Mouse (Mus musculus): Measurements from ENCODE around the gene Gm10277. TPM values are rescaled to one million over a fixed set of nuclear protein-coding genes. Genes with fewer than 3 reads are reported as not detected.

Gene Gm10277
- polyA plus RNA-seq, 1 experiment from 2014 or later: 0.53 TPM

DNA sequence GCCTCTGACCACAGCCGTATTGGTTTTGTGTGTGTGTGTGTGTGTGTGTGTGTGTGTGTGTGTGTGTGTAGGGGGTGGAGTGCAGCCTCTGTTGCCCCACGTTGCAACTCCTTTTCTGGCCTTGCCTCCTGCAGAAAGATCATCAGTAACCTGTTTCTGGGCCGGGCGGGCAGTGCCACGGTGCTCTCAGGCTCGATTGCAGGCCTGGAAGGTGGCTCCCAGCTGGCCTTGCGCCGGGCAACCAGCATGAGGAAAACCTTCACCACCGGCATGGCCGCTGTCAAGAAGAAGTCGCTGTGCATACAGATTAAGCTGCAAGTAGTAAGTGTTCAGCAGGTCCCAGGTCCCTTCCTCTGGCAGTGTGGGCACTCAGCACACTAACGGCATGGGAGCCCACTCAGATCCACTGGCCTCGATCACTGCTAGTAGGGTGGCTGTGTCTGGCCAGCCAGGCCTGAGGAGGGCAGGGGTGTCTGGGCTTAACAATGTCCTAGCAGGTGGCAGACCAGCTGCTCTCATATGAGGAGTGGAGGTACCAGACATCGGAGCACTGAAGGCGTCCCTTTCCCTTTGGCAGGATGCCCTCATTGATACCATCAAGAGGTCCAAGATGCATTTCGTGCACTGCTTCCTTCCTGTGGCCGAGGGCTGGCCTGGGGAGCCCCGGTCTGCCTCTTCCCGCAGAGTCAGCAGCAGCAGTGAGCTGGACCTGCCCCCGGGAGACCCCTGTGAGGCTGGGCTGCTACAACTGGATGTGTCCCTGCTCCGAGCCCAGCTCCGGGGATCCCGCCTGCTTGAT, 41.7 kb upstream of the Gm10277 start:
- TF ChIP-seq CTCF (IDR thresholded peaks at IDR 0.05; ENCODE audit: low read depth): no peak
- no peaks in the 10 kb centered on the region for H3K4me1 ChIP-seq (replicated peaks; ENCODE audit: control insufficient read depth, insufficient read depth, low read length)
- H3K4me3 ChIP-seq (ENCODE audit: low read depth, low read length): no peak overlapping the region
- 82% methylated on average over 22 of the region's 23 CpGs for WGBS
- no peak overlapping the region for H3K9ac ChIP-seq (ENCODE audit: low read depth, low read length)
- no peak overlapping the region for H3K4me2 ChIP-seq (replicated peaks; ENCODE audit: low read depth)
- no peaks in the 10 kb centered on the region for H3K9me3 ChIP-seq (ENCODE audit: control insufficient read depth)
- H3K27me3 ChIP-seq (replicated peaks; ENCODE audit: control insufficient read depth, insufficient read depth, low read length): no peaks in the 10 kb centered on the region
- ATAC-seq: no peak
- H3K36me3 ChIP-seq (ENCODE audit: control insufficient read depth, insufficient read depth): peaks cover 78% of the 10 kb centered on the region
- H3K27ac ChIP-seq (ENCODE audit: low read depth, low read length): no peak overlapping the region

DNA sequence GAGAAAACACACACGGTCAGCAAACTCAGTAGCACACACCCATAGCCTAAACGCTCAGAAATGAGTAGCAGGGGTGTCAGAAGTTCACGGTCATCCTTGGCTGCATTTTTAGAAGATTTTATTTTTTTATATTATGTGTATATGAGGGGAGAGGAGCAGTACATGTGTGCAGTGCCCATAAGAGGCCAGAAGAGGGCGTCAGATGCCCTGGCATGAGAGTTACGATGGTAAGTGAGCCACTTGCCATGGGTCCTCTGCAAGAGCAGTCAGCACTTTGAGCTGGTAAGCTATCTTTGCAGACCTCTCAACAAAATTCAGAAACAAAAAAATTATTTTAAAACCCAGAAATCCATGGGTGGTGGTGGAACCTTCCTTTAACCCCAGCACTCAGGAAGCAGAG, 40.6 kb upstream of the Gm10277 start:
- H3K27me3 ChIP-seq (replicated peaks; ENCODE audit: control insufficient read depth, insufficient read depth, low read length): no peaks in the 10 kb centered on the region
- no peak overlapping the region for H3K4me2 ChIP-seq (replicated peaks; ENCODE audit: low read depth)
- H3K9me3 ChIP-seq (ENCODE audit: control insufficient read depth): no peaks in the 10 kb centered on the region
- H3K9ac ChIP-seq (ENCODE audit: low read depth, low read length): no peak overlapping the region
- peak; percentile 41 for TF ChIP-seq CTCF (IDR thresholded peaks at IDR 0.05; ENCODE audit: low read depth)
- H3K4me1 ChIP-seq (replicated peaks; ENCODE audit: control insufficient read depth, insufficient read depth, low read length): no peaks in the 10 kb centered on the region
- H3K27ac ChIP-seq (ENCODE audit: low read depth, low read length): no peak overlapping the region
- H3K36me3 ChIP-seq (ENCODE audit: control insufficient read depth, insufficient read depth): peaks cover 82% of the 10 kb centered on the region
- no peak for ATAC-seq
- H3K4me3 ChIP-seq (ENCODE audit: low read depth, low read length): no peak overlapping the region
- WGBS: 91% methylated on average over 5 of the region's 5 CpGs

DNA sequence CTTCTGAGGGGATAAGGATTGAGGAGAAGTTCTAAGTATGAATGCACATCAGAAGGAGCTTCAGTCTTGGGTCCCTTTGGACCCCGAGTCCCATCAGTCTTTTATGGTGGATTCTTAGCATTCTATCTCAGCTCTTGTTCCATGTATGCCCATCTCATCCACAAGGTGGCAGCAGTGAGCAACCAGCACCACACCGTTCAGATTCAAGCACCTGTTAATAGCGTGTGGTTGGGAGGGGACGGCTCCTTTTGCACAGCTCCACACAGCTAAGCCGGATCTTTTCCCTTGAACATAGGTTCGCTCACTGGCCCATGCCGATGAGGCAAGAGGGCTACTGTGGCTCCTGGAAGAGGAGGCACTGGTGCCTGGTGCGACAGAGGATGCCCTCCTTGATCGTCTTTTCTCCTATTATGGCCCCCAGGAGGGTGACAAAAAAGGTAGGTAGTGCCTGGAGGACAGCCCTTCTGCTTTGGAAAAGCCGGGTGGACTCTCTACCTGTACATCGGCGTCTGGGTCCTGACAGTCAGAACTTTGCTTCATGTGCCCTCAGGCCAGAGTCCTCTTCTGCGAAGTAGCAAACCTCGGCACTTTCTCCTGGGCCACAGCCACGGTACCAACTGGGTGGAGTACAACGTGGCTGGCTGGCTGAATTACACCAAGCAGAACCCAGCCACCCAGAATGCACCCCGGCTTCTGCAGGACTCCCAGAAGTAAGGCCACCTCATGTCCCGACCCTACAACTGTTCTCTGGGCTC, 39.9 kb upstream of the Gm10277 start:
- TF ChIP-seq CTCF (IDR thresholded peaks at IDR 0.05; ENCODE audit: low read depth): peak; percentile 99
- H3K27me3 ChIP-seq (replicated peaks; ENCODE audit: control insufficient read depth, insufficient read depth, low read length): no peaks in the 10 kb centered on the region
- no peaks in the 10 kb centered on the region for H3K4me1 ChIP-seq (replicated peaks; ENCODE audit: control insufficient read depth, insufficient read depth, low read length)
- no peak overlapping the region for H3K4me3 ChIP-seq (ENCODE audit: low read depth, low read length)
- H3K36me3 ChIP-seq (ENCODE audit: control insufficient read depth, insufficient read depth): peaks cover 77% of the 10 kb centered on the region
- H3K4me2 ChIP-seq (replicated peaks; ENCODE audit: low read depth): no peak overlapping the region
- H3K9ac ChIP-seq (ENCODE audit: low read depth, low read length): no peak overlapping the region
- peak; percentile 47 for ATAC-seq
- H3K27ac ChIP-seq (ENCODE audit: low read depth, low read length): no peak overlapping the region
- no peaks in the 10 kb centered on the region for H3K9me3 ChIP-seq (ENCODE audit: control insufficient read depth)
- WGBS: 50% methylated on average over 18 of the region's 18 CpGs

DNA sequence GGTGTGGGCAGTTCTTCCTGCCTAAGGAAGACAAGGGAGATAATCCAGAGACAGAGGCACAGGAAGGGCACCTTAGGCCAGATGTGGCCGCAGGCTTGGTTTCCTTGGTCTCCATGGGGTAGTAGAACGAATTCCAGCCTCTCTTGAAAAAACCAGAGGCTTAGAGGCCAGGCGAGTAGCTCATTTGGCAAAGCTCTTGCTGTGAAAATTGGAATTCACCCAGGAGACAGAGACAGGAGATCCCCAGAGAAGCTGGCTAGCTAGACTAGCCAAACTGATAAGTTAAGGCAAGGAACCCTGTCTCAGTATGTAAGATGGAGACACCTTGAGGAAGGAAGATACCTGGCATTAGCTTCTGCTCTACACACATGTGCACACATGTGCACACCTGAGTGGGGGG, 38.8 kb upstream of the Gm10277 start:
- H3K27me3 ChIP-seq (replicated peaks; ENCODE audit: control insufficient read depth, insufficient read depth, low read length): no peaks in the 10 kb centered on the region
- H3K4me2 ChIP-seq (replicated peaks; ENCODE audit: low read depth): no peak overlapping the region
- no peak overlapping the region for H3K27ac ChIP-seq (ENCODE audit: low read depth, low read length)
- no peaks in the 10 kb centered on the region for H3K4me1 ChIP-seq (replicated peaks; ENCODE audit: control insufficient read depth, insufficient read depth, low read length)
- TF ChIP-seq CTCF (IDR thresholded peaks at IDR 0.05; ENCODE audit: low read depth): no peak
- H3K36me3 ChIP-seq (ENCODE audit: control insufficient read depth, insufficient read depth): peaks cover 79% of the 10 kb centered on the region
- H3K4me3 ChIP-seq (ENCODE audit: low read depth, low read length): no peak overlapping the region
- ATAC-seq: no peak
- WGBS: 78% methylated on average over 3 of the region's 3 CpGs
- no peak overlapping the region for H3K9ac ChIP-seq (ENCODE audit: low read depth, low read length)
- H3K9me3 ChIP-seq (ENCODE audit: control insufficient read depth): no peaks in the 10 kb centered on the region

DNA sequence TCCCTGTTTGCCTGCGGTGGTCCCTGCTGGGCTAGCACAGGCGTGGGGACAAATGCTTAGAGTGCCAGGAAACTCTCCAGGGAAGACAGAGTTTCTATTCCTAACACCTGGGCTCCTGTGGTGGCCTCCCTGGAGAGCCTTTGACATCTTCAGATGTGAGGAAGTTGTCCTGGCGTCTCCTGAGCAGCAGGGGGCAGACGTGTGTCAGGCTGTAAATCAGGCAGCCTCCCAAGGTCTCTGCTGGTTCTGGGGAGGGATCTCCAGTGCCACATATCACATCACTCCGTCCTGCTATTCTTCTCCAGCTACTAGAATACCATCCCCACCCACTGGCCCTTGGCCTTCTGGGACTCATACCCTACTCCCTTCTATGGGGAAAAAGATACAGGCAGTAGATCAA, 38.3 kb upstream of the Gm10277 start:
- no peak overlapping the region for H3K4me3 ChIP-seq (ENCODE audit: low read depth, low read length)
- no peak overlapping the region for H3K4me2 ChIP-seq (replicated peaks; ENCODE audit: low read depth)
- 8% methylated on average over 5 of the region's 5 CpGs for WGBS
- peak; percentile 86 for TF ChIP-seq CTCF (IDR thresholded peaks at IDR 0.05; ENCODE audit: low read depth)
- H3K36me3 ChIP-seq (ENCODE audit: control insufficient read depth, insufficient read depth): peaks cover 80% of the 10 kb centered on the region
- H3K27me3 ChIP-seq (replicated peaks; ENCODE audit: control insufficient read depth, insufficient read depth, low read length): no peaks in the 10 kb centered on the region
- H3K4me1 ChIP-seq (replicated peaks; ENCODE audit: control insufficient read depth, insufficient read depth, low read length): no peaks in the 10 kb centered on the region
- H3K27ac ChIP-seq (ENCODE audit: low read depth, low read length): no peak overlapping the region
- no peak for ATAC-seq
- no peaks in the 10 kb centered on the region for H3K9me3 ChIP-seq (ENCODE audit: control insufficient read depth)
- H3K9ac ChIP-seq (ENCODE audit: low read depth, low read length): no peak overlapping the region

DNA sequence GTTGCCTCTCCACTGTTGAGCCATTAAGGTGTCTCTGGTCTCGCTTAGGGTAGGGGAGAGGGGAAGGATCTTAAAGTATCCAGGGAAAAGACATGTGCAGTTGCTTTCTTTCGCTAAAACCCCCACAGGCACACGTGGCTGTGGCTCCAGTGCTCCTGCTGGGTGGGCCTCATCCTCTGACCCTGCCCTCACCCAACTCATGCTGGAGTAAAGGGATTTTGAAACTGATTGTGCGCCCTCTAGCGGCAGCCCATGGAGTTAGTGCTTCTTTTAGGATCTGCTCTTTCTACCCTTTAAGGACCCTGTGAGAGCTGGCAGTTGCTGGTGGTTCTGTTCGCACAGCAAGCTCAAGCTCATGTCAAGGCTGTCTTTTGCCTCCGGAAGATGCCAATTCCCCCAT, 35.2 kb upstream of the Gm10277 start:
- H3K27ac ChIP-seq (ENCODE audit: low read depth, low read length): no peak overlapping the region
- no peaks in the 10 kb centered on the region for H3K9me3 ChIP-seq (ENCODE audit: control insufficient read depth)
- peak; percentile 86 for TF ChIP-seq CTCF (IDR thresholded peaks at IDR 0.05; ENCODE audit: low read depth)
- no peaks in the 10 kb centered on the region for H3K27me3 ChIP-seq (replicated peaks; ENCODE audit: control insufficient read depth, insufficient read depth, low read length)
- no peak overlapping the region for H3K4me3 ChIP-seq (ENCODE audit: low read depth, low read length)
- H3K4me2 ChIP-seq (replicated peaks; ENCODE audit: low read depth): no peak overlapping the region
- no peaks in the 10 kb centered on the region for H3K4me1 ChIP-seq (replicated peaks; ENCODE audit: control insufficient read depth, insufficient read depth, low read length)
- peaks cover 78% of the 10 kb centered on the region for H3K36me3 ChIP-seq (ENCODE audit: control insufficient read depth, insufficient read depth)
- WGBS: 23% methylated on average over 7 of the region's 7 CpGs
- H3K9ac ChIP-seq (ENCODE audit: low read depth, low read length): no peak overlapping the region
- ATAC-seq: no peak

Data from intestine, postnatal 0 days (tissue).